ENCODE assay signal across 10 mouse cellular contexts in genomic region chr1:170006516-170006915, GRCm38 (mm10). TPM values are rescaled to one million over a fixed set of nuclear protein-coding genes. Genes with fewer than 3 reads are reported as not detected.
DNase-seq lines count a peak whose midpoint lies in the region; ATAC-seq and TF ChIP-seq lines count a peak whose summit lies in the region.
"Had no signal": no experiment of that assay in that cellular context is flagged by ENCODE, and none has a peak within 500 bp of the region (broad histone marks: within the 10 kb centered on the region; RNA-seq: fewer than 3 reads in every experiment).

No protein-coding gene starts in this region.

- WGBS in embryonic facial prominence, embryonic 14.5 days = 50% methylated on average over 5 of the region's 5 CpGs
- WGBS in lung, embryonic 14.5 days = 15% methylated on average over 5 of the region's 5 CpGs

- no peak overlapping the region for H3K27ac ChIP-seq in embryonic facial prominence, embryonic 14.5 days (replicated peaks; ENCODE audit: low read depth, low read length)
- H3K27ac ChIP-seq in lung, embryonic 14.5 days (ENCODE audit: low read depth) = peak overlapping the region; percentile 65
- H3K27ac ChIP-seq: embryonic facial prominence, embryonic 12.5 days had no signal

- no peaks in the 10 kb centered on the region for H3K27me3 ChIP-seq in embryonic facial prominence, embryonic 14.5 days (replicated peaks; ENCODE audit: control insufficient read depth, insufficient read depth, low read length)
- H3K27me3 ChIP-seq in lung, embryonic 14.5 days (ENCODE audit: insufficient read depth, low read length) = no peaks in the 10 kb centered on the region
- H3K27me3 ChIP-seq: embryonic facial prominence, embryonic 12.5 days had no signal

- H3K9ac ChIP-seq in embryonic facial prominence, embryonic 14.5 days (ENCODE audit: low read depth, low read length) = no peak overlapping the region
- H3K9ac ChIP-seq in lung, embryonic 14.5 days = no peak overlapping the region
- H3K9ac ChIP-seq: embryonic facial prominence, embryonic 12.5 days had no signal

- intact Hi-C loops in heart, postnatal 10 days (cut with DNase I) = no loop called here
- intact Hi-C loops in left cerebral cortex, postnatal 4 days (cut with DNase I) = no loop called here

- no peak for ATAC-seq in embryonic facial prominence, embryonic 14.5 days (ENCODE audit: low read depth)
- ATAC-seq in lung, embryonic 14.5 days (ENCODE audit: insufficient read depth) = peak; percentile 95

- TF ChIP-seq CTCF in lung, embryonic 14.5 days (IDR thresholded peaks at IDR 0.05; ENCODE audit: low read depth) = no peak

- H3K4me1 ChIP-seq in embryonic facial prominence, embryonic 14.5 days (ENCODE audit: control insufficient read depth, insufficient read depth, low read length) = no peaks in the 10 kb centered on the region
- H3K4me1 ChIP-seq in lung, embryonic 14.5 days (ENCODE audit: insufficient read depth) = 0 out of 2 replicates have a peak, but pooled peaks cover 4% of the 10 kb centered on the region
- H3K4me1 ChIP-seq: embryonic facial prominence, embryonic 12.5 days had no signal

- no peak overlapping the region for H3K4me2 ChIP-seq in embryonic facial prominence, embryonic 14.5 days (ENCODE audit: low read depth, low read length)
- H3K4me2 ChIP-seq in lung, embryonic 14.5 days = no peak overlapping the region
- H3K4me2 ChIP-seq: embryonic facial prominence, embryonic 12.5 days had no signal

- no peaks in the 10 kb centered on the region for H3K9me3 ChIP-seq in embryonic facial prominence, embryonic 14.5 days (ENCODE audit: control insufficient read depth, low read length)
- H3K9me3 ChIP-seq in lung, embryonic 14.5 days (ENCODE audit: low read depth, low read length) = no peaks in the 10 kb centered on the region
- H3K9me3 ChIP-seq: embryonic facial prominence, embryonic 12.5 days had no signal

- DNase-seq in NIH3T3 (ENCODE audit: low read depth) = peak; percentile 91
- DNase-seq in embryonic facial prominence, embryonic 14.5 days (ENCODE audit: low spot score) = peak; percentile 44
- peak; percentile 48 to 68 for DNase-seq in heart, postnatal 10 days
- peak; percentile 85 for DNase-seq in lung, embryonic 14.5 days
- no peak for DNase-seq in right cerebral cortex, postnatal 10 days (ENCODE audit: low spot score in 2 of 2)
- no peak for DNase-seq in left cerebral cortex, postnatal 4 days
- DNase-seq in cerebellum, adult 18-20 months = no peak
- no peak for DNase-seq in layer of hippocampus, postnatal 10 days (ENCODE audit: low spot score in 2 of 2)
- DNase-seq: thymus, postnatal 25 days had no signal

- H3K36me3 ChIP-seq in embryonic facial prominence, embryonic 14.5 days (ENCODE audit: control insufficient read depth, insufficient read depth, low read length) = peaks cover 37% of the 10 kb centered on the region
- H3K36me3 ChIP-seq in lung, embryonic 14.5 days (ENCODE audit: insufficient read depth) = peaks cover 22% of the 10 kb centered on the region

- no peak overlapping the region for H3K4me3 ChIP-seq in embryonic facial prominence, embryonic 14.5 days (ENCODE audit: low read depth, low read length)
- H3K4me3 ChIP-seq in lung, embryonic 14.5 days (ENCODE audit: low read depth, low read length) = no peak overlapping the region
- H3K4me3 ChIP-seq: embryonic facial prominence, embryonic 12.5 days had no signal

RNA-seq across cellular contexts. Expression of gene Hsd17b7, which starts 37.5 kb away (rescaled TPM):
- polyA plus RNA-seq in embryonic facial prominence, embryonic 14.5 days (2014; fragmentation: Nextera tagmentation; extraction: Ambion mirVana) = 13.9 and 18.0 TPM in 2 replicates
- 10 to 100 TPM; 24.5 to 29.4 TPM for total RNA-seq in heart, postnatal 10 days (2021)
- polyA plus RNA-seq in lung, embryonic 14.5 days (2014; fragmentation: Nextera tagmentation; extraction: Ambion mirVana) = 11.2 and 13.5 TPM in 2 replicates
- total RNA-seq in left cerebral cortex, postnatal 4 days (2021) = 10 to 100 TPM; 25.3 to 26.9 TPM
- 10 to 100 TPM; 20.5 to 22.1 TPM for total RNA-seq in layer of hippocampus, postnatal 10 days (2021)

Comparison
In these comparisons a context has a peak if more than half of its experiments do, and no peak if none do; other contexts are left out.
1. DNase-seq: peak in NIH3T3 (single experiment), embryonic facial prominence, embryonic 14.5 days (single experiment), heart, postnatal 10 days (2 of 2) and lung, embryonic 14.5 days (single experiment); none in right cerebral cortex, postnatal 10 days (0 of 2), left cerebral cortex, postnatal 4 days (single experiment), cerebellum, adult 18-20 months (0 of 2) and layer of hippocampus, postnatal 10 days (0 of 2).